Mouse (Mus musculus) lung, embryonic 16.5 days (tissue): ENCODE data around the gene Mrpl16. TPM values are rescaled to one million over a fixed set of nuclear protein-coding genes. Genes with fewer than 3 reads are reported as not detected.

Source experiments
- ATAC-seq: fragments of 200-750 bp; cut with Nextera tagmentation; 2 replicates; pipeline ENCODE4 v1.8.0; 2017; ENCODE audit warnings: low read depth, mild to moderate bottlenecking, moderate library complexity
- H3K27ac ChIP-seq: fragments of 300-500 bp; sonication (generic); 2 replicates; pipeline ENCODE4 v1.5.1; 2014; ENCODE audit warnings: mild to moderate bottlenecking, control low read depth, low read length
- H3K27me3 ChIP-seq: fragments of 300-500 bp; sonication (generic); 2 replicates; pipeline ENCODE4 v1.6.1; 2014; ENCODE audit warnings: low read depth, low read length, mixed read lengths; ENCODE audit not compliant: control insufficient read depth, insufficient read depth
- H3K36me3 ChIP-seq: fragments of 300-500 bp; sonication (generic); 2 replicates; pipeline ENCODE4 v1.6.1; 2014; ENCODE audit warnings: low read length; ENCODE audit not compliant: control insufficient read depth, insufficient read depth
- H3K4me1 ChIP-seq: fragments of 300-500 bp; sonication (generic); replicated peaks from 2 replicates; pipeline ENCODE4 v1.6.1; 2014; ENCODE audit warnings: low read length, mixed read lengths; ENCODE audit not compliant: control insufficient read depth, insufficient read depth
- H3K4me2 ChIP-seq: fragments of 300-500 bp; sonication (generic); 2 replicates; pipeline ENCODE4 v1.6.1; 2014; ENCODE audit warnings: low read depth, low read length, control low read depth
- H3K4me3 ChIP-seq: fragments of 300-500 bp; sonication (generic); 2 replicates; pipeline ENCODE4 v1.5.1; 2014; ENCODE audit warnings: mild to moderate bottlenecking, low read length, control low read depth
- H3K9ac ChIP-seq: fragments of 300-500 bp; sonication (generic); 2 replicates; pipeline ENCODE4 v1.6.1; 2014; ENCODE audit warnings: low read length, control low read depth
- H3K9me3 ChIP-seq: fragments of 300-500 bp; sonication (generic); 2 replicates; pipeline ENCODE4 v1.6.1; 2016; ENCODE audit warnings: low read length; ENCODE audit not compliant: control insufficient read depth
- WGBS: fragments of 180-500 bp; shearing (Covaris S2); extraction: QIAGEN DNeasy Blood & Tissue Kit; methylation state at CpG from one replicate; pipeline ENCODE4 v1.1.7; 2014; 5-methylcytosine and 5-hydroxymethylcytosine counted together
- polyA plus RNA-seq: library from polyadenylated mRNA; unstranded; fragments of >200 nt; fragmentation: Nextera tagmentation; extraction: Ambion mirVana; gene quantifications from 2 replicates; pipeline ENCODE4 v1.2.1, GENCODE M21; 2015

Mrpl16 gene
- polyA plus RNA-seq, 1 experiment from 2014 or later = 40.4 TPM

DNA sequence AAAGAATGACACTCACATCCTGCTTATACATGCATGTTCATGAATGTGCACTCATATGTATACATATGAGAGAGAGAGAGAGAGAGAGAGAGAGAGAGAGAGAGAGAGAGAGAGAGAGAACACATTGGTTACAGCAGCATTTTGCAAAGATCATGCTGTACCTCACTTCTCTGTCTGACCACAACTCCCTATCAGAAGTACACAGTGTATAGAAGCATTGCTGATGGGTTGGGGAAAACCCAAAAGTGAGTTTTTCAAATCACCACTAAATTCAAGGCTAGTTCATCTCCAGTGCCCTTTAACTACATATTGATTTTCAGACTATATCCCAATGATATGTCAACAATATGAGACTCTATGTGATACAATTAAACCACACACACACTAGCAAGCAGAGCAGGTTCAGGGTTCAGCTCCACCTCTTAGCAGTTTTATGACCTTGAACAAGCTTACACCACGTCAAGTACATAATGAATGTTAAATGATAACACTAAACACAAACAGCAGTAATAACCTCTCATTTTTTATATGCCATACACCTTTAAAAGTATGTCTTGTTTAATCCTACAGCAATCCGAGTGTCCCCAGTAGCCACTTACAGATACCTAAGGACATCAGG is 23.7 kb downstream of the Mrpl16 start:
- Histone ChIP-seq H3K4me2 (no peak overlapping the region), H3K27ac (no peak overlapping the region), H3K4me3 (no peak overlapping the region), H3K4me1 (no peaks in the 10 kb centered on the region), H3K27me3 (no peaks in the 10 kb centered on the region), H3K36me3 (no peaks in the 10 kb centered on the region), H3K9ac (no peak overlapping the region), H3K9me3 (no peaks in the 10 kb centered on the region)
- WGBS = 67% methylated on average over 2 of the region's 2 CpGs
- ATAC-seq = no peak

DNA sequence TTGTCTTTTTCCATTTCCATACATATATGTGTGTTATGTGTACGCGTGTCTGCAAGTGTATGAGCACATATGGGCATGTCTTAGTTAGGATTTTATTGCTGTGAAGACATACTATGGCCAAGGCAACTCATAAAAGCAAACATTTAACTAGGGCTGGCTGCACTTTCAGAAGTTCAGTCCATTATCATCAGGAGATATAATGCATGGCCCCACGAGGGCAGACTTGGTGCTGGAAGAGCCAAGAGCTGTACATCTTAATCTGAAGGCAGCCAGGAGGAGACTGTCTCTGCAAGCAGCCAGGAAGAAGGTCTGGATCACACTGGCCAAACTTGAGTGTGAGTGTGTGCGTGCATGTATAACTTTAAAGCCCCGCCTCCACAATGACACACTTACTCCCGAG is 24.3 kb downstream of the Mrpl16 start:
- Histone ChIP-seq H3K4me3 (no peak overlapping the region), H3K27ac (no peak overlapping the region), H3K27me3 (no peaks in the 10 kb centered on the region), H3K4me2 (no peak overlapping the region), H3K4me1 (no peaks in the 10 kb centered on the region), H3K36me3 (no peaks in the 10 kb centered on the region), H3K9me3 (no peaks in the 10 kb centered on the region), H3K9ac (no peak overlapping the region)
- 72% methylated on average over 6 of the region's 6 CpGs for WGBS
- ATAC-seq = no peak

DNA sequence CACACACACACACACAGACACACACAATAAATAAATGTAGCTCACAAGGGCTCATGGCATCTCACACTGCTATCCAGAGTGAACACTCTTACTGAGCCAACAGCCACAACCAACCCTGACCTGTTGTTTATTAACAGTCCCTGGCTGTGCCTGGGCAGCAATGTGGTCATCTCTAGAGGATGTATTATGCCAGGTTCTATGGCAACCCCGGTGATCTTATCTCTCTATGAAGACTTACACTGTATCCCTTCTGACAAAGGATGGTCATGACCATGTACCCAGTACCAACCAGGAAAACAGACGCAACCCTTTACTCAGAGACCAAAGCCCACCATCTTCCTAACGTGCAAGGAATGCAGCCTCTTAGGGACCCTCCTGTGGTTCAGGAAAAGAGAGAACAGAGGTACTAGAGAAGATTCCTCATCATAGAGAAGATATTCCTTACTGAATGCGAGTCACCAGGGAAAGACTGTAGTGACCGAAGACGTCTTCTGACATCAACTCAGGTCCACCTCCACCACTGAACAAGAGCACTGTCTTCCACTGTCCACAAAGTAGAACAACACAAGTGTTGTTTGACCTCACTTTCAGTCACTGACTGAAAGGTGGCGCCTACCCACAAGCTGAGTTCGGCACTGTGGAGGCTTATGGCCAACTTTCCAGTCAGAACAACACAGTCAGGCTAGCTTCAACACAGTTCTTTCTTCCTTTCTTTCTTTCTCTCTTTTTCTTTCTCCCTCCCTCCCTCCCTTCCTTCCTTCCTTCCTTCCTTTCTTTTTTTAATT is 30.5 kb downstream of the Mrpl16 start:
- H3K4me3 ChIP-seq = no peak overlapping the region
- no peak overlapping the region for H3K4me2 ChIP-seq
- 66% methylated on average over 8 of the region's 8 CpGs for WGBS
- no peak overlapping the region for H3K9ac ChIP-seq
- no peaks in the 10 kb centered on the region for H3K4me1 ChIP-seq
- H3K9me3 ChIP-seq = no peaks in the 10 kb centered on the region
- H3K27ac ChIP-seq = no peak overlapping the region
- no peaks in the 10 kb centered on the region for H3K36me3 ChIP-seq
- ATAC-seq = no peak
- H3K27me3 ChIP-seq = no peaks in the 10 kb centered on the region

DNA sequence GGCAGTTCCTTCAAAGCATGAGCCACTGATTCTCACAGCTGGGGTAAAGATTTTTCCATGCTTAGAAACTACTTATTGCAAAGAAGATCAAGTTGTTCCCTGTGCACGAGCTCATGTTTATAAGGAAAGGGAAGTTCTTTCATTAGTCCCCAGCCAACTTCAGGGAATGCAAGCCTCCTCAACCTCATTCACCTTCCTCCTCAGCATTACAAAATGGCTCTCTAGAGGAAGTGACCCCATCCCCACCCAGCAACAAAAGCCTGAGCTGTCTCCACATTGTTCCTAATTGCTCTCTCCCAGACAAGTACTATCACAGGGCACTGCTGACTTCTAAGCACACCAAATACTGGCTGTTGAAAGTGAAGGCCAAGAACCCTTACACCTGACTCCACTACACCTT is 34.2 kb downstream of the Mrpl16 start:
- peak; percentile 51; the same call in 1 of the 2 replicates for ATAC-seq
- no peak overlapping the region for H3K4me2 ChIP-seq
- no peaks in the 10 kb centered on the region for H3K27me3 ChIP-seq
- H3K9ac ChIP-seq = no peak overlapping the region
- no peak overlapping the region for H3K4me3 ChIP-seq
- peak overlapping the region; percentile 20; the same call in 1 of the 2 replicates for H3K27ac ChIP-seq
- H3K4me1 ChIP-seq = no peaks in the 10 kb centered on the region
- no peaks in the 10 kb centered on the region for H3K9me3 ChIP-seq
- no peaks in the 10 kb centered on the region for H3K36me3 ChIP-seq
- WGBS = 42% methylated on average over 1 of the region's 1 CpGs

DNA sequence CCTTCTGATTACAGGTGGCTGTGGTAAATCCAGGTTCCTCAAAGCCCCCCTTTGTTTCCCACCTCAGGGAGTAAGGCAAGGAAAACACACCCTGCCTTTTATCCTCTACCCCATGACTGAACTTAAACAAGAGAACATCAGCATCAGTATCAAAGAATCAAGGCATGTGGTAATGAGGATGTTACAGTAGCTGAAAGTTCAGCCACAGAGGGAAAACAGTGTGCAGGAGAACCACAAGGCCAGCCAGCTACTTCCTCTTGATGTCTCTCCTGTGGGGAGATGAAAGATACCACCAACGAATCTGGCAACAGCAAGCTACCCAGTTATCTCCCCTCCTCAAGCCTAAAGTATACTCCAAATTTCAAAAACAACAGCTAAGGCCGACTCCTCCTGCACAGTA is 37.1 kb downstream of the Mrpl16 start:
- H3K36me3 ChIP-seq = no peaks in the 10 kb centered on the region
- H3K9ac ChIP-seq = no peak overlapping the region
- H3K27ac ChIP-seq = no peak overlapping the region
- H3K27me3 ChIP-seq = no peaks in the 10 kb centered on the region
- no peaks in the 10 kb centered on the region for H3K9me3 ChIP-seq
- no peak overlapping the region for H3K4me2 ChIP-seq
- H3K4me1 ChIP-seq = peaks cover 6% of the 10 kb centered on the region
- H3K4me3 ChIP-seq = no peak overlapping the region
- 51% methylated on average over 2 of the region's 2 CpGs for WGBS
- no peak for ATAC-seq

DNA sequence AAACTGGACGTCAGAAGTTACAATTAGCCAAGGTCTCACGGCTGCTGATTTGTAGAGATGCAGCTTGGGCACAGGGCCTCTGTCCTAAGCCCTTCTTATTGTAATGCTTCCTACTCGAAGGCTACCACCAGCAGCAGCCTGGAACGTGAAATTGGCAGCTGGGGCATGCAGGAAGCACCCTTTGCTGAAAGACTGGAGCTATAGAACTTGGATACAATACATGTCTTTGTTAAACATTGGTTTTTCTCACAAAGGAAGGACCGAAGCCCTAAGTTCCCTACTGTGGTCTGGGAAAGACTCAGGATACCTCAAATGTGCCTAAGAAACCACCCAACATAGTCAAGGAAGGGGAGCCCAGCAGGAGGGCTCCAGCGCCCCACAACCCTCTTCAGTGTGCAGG is 37.6 kb downstream of the Mrpl16 start:
- H3K9ac ChIP-seq = no peak overlapping the region
- no peaks in the 10 kb centered on the region for H3K27me3 ChIP-seq
- H3K27ac ChIP-seq = no peak overlapping the region
- no peak for ATAC-seq
- no peak overlapping the region for H3K4me3 ChIP-seq
- H3K36me3 ChIP-seq = no peaks in the 10 kb centered on the region
- H3K4me2 ChIP-seq = no peak overlapping the region
- WGBS = 56% methylated on average over 6 of the region's 6 CpGs
- H3K9me3 ChIP-seq = no peaks in the 10 kb centered on the region
- peaks cover 7% of the 10 kb centered on the region for H3K4me1 ChIP-seq

DNA sequence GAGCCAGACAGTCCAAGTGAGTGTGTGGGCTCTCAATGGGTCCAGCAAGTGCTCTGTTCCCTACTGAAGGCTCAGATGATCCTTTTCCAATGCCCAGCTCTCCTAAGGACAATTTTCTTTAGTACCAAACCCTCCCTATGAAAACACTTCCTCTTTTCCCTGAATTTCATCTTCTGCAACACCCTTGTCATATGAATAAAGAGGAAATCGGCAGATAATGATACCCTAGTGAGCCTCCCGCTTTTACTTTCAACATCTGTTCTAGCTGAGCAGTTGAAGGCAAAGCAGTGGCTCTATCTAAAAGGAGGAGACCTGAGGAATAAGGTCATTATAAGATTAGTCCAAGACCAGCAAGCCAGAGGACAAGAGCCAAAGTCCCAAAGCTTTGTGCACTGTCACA is 38.3 kb downstream of the Mrpl16 start:
- Histone ChIP-seq H3K4me1 (peaks cover 7% of the 10 kb centered on the region), H3K9ac (no peak overlapping the region), H3K27me3 (no peaks in the 10 kb centered on the region), H3K4me2 (no peak overlapping the region), H3K4me3 (no peak overlapping the region), H3K9me3 (no peaks in the 10 kb centered on the region), H3K36me3 (no peaks in the 10 kb centered on the region), H3K27ac (no peak overlapping the region)
- ATAC-seq = no peak
- WGBS = 84% methylated on average over 2 of the region's 2 CpGs

DNA sequence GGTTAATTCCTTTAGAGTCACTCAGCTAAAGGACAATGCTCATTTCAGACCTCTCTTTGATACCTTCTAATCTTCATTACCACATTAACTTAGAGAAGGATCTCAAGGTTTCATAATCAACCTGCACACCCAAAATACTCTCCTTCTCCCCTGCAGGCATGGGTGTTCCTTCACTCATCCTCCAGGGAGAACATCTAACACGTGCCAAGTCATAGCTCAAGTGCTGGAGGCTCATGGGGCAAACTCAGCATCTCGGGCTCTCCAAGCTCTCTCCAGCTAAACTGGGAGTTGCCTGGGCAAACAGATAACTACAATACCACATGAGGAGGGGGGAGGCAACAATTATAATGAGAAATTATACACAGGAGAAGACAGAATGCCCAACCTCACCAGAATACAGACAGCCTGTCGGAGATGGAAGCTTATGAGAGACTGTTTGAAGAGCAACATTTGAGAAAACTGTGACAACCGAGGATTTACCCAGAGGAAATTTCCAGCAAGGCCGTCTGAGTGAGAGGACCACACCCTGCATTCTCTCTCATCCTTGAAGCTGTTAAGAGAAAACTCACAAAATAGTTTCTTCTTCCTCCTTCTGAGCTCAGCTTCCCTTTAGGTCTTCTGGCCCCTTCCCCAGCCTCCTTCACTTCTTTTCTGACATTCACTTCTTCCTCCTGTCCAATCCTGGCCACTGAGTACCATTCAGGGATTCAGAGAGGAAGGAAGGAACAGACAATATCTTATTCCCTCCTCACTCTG is 40.0 kb downstream of the Mrpl16 start:
- H3K4me1 ChIP-seq = peaks cover 7% of the 10 kb centered on the region

DNA sequence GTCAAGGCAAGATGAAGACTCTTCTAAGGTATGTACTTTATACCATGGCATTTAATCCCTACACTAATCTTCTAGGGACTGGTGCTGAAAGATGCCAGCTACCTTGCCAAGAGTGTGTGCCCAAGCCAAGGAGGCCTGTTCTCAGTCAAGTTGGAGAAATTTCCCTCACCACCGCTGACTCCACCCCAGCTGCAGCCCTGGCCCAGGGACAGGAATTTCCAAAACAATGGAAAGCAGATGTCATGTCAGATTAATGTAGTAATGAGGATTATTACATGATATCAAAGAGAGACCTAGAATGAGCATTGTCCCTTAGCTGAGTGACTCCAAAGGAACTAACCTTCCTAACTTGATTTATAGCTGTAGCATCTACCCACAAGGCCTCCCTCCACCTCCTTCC is 40.7 kb downstream of the Mrpl16 start:
- H3K9ac ChIP-seq = no peak overlapping the region
- H3K9me3 ChIP-seq = no peaks in the 10 kb centered on the region
- ATAC-seq = no peak
- no peak overlapping the region for H3K4me2 ChIP-seq
- peaks cover 7% of the 10 kb centered on the region for H3K4me1 ChIP-seq
- H3K4me3 ChIP-seq = no peak overlapping the region
- no peaks in the 10 kb centered on the region for H3K36me3 ChIP-seq
- no peaks in the 10 kb centered on the region for H3K27me3 ChIP-seq
- 0 out of 2 replicates have a peak overlapping the region, but pooled peaks have one; percentile 30 for H3K27ac ChIP-seq
- 53% methylated on average over 1 of the region's 1 CpGs for WGBS

More for the DNA sequence above, 40.0 kb downstream of the Mrpl16 start:
- ATAC-seq = no peak
- no peaks in the 10 kb centered on the region for H3K27me3 ChIP-seq
- no peak overlapping the region for H3K9ac ChIP-seq
- H3K27ac ChIP-seq = 0 out of 2 replicates have a peak overlapping the region, but pooled peaks have one; percentile 3
- H3K4me3 ChIP-seq = no peak overlapping the region
- H3K4me2 ChIP-seq = no peak overlapping the region
- no peaks in the 10 kb centered on the region for H3K9me3 ChIP-seq
- WGBS = 52% methylated on average over 5 of the region's 5 CpGs
- no peaks in the 10 kb centered on the region for H3K36me3 ChIP-seq
